Mouse (Mus musculus): Measurements from ENCODE around the gene Olfr1175-ps. TPM values are rescaled to one million over a fixed set of nuclear protein-coding genes. Genes with fewer than 3 reads are reported as not detected.

The Olfr1175-ps gene
- total RNA-seq (2021): not detected
- long read RNA-seq, experiment 1: 0 reads
- long read RNA-seq, experiment 2: 0 reads

DNA sequence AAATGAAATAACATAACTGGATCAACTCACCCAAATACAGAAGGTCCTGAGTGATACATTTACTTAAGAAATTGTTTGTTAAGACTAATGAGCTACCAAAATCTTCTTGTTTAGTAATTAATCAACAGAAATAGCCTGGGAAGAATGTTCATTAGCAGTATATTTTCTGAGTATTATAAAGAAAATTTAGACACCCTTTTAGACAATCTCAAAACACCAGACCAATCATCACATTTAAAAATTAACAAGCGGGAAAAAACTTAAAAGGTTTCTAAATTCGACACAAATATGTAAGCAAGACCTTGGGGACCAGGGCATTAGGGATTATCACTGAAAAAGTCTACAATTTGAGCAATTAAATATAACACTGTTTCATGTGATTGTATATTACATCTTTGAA is at the start of gene Olfr1175-ps:
Gene Olfr1175-ps (minus strand): TSS at position 101 of the 400 bp plus-strand sequence.
- no peak for DNase-seq

GRCm38 (mm10) chr2:88356304-88356703 is 29.3 kb upstream of the Olfr1175-ps start:
- no peak for DNase-seq

DNA sequence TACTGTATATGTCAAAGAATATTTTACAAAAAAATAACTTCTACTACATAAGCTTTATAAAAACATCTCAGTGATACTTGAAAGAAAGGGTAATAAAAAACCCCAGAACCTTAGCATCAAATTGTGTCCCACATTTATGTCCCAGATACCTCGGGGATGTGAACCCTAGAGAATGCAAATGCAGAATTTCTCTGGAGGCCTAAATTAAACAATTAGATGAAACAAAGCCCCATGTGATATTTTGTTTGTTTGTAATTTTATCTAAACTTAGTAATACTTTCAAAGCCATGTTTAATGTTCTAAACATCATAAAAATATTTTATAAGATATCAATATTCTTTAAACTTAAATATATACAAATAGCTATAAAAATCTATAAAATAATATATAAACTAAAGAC is 19.4 kb upstream of the Olfr1175-ps start, which contains the start of gene Olfr1177-ps:
Gene Olfr1177-ps (minus strand): TSS at position 101 of the 400 bp plus-strand sequence.
- no peak for DNase-seq

GRCm38 (mm10) chr2:88336421-88336820 is 9.4 kb upstream of the Olfr1175-ps start, which contains the start of gene Olfr1176:
TSS of gene Olfr1176 (plus strand) at chr2:88336721.
- no peak for DNase-seq

DNA sequence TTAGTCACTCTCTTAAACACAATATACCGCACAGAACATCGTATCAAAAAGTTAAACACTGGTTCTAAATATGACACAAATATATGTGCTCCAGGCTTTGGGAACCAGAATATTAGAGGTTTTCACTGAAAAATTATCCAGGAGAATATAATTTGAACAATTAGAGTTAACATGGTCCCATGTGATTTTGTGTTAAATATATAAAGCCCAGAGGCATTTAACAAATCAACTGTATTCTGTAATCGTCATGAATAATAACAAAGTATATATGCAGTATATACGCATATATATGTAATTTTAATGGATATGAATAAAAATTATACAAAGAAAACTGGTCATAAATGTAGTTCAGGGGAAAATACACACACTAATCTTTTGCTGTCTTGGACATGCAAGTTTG is 12.0 kb downstream of the Olfr1175-ps start, which contains the start of gene Olfr1174-ps:
Gene Olfr1174-ps (minus strand): TSS at position 101 of the 400 bp plus-strand sequence.
- no peak for DNase-seq

DNA sequence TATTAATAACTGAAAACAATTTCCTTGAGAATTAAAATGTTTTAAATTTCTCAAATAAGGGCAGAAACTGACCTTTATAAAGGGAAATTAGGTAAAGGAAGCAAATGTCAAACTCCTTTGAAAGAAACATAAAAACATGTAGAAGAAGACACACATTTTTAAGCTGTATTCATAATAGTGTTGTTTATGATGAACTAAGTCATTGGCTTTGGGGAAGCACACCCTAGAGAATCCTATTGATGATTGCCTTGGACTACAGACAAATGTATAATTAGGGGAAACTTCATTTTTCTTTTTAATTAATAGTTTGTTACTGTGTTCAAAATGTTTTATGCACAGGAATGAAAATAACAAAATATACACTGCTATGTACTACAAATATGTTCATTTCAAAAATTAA is 47.2 kb downstream of the Olfr1175-ps start, which contains the start of gene Olfr1173:
Gene Olfr1173 (minus strand): TSS at position 101 of the 400 bp plus-strand sequence.
- DNase-seq: no peak

Other genes starting within 250 kb of the Olfr1175-ps start
- gene Olfr1164, start 233.2 kb downstream of the Olfr1175-ps start, total RNA-seq (2021): not detected
- not detected for gene Olfr1166, start 198.9 kb downstream of the Olfr1175-ps start, total RNA-seq (2021)
- not detected for gene Olfr1167, start 172.0 kb downstream of the Olfr1175-ps start, total RNA-seq (2021)
- not detected for gene Olfr1168, start 145.3 kb downstream of the Olfr1175-ps start, total RNA-seq (2021)
- gene Olfr1170, start 98.9 kb downstream of the Olfr1175-ps start, total RNA-seq (2021): not detected
- gene Olfr1173, start 47.3 kb downstream of the Olfr1175-ps start, total RNA-seq (2021): not detected
- gene Olfr1174-ps, start 12.1 kb downstream of the Olfr1175-ps start, total RNA-seq (2021): not detected
- gene Olfr1176, start 9.5 kb upstream of the Olfr1175-ps start, total RNA-seq (2021): not detected
- gene Olfr1177-ps, start 19.3 kb upstream of the Olfr1175-ps start, total RNA-seq (2021): not detected
- gene Olfr1178, start 59.8 kb upstream of the Olfr1175-ps start, total RNA-seq (2021): not detected
- not detected for gene Olfr1179, start 79.2 kb upstream of the Olfr1175-ps start, total RNA-seq (2021)
- not detected for gene Olfr1180, start 91.9 kb upstream of the Olfr1175-ps start, total RNA-seq (2021)
- gene Olfr1181, start 99.0 kb upstream of the Olfr1175-ps start, total RNA-seq (2021): not detected
- not detected for gene Gm13757, start 121.9 kb upstream of the Olfr1175-ps start, total RNA-seq (2021)
- not detected for gene Olfr1183, start 127.7 kb upstream of the Olfr1175-ps start, total RNA-seq (2021)
- gene Olfr1184, start 156.4 kb upstream of the Olfr1175-ps start, total RNA-seq (2021): not detected
- gene Olfr1185-ps1, start 166.1 kb upstream of the Olfr1175-ps start, total RNA-seq (2021): not detected
- gene Olfr1186, start 191.3 kb upstream of the Olfr1175-ps start, total RNA-seq (2021): not detected
- not detected for gene Olfr1188, start 229.7 kb upstream of the Olfr1175-ps start, total RNA-seq (2021)